Mouse (Mus musculus) olfactory bulb, adult 2 months (tissue): ENCODE results near the gene Prpf19.

Source experiments
- CTCF ChIP-seq: fragments of 200-500 bp; IDR thresholded peaks from 2 replicates; pipeline ENCODE4 v1.5.1; 2012; ENCODE audit warnings: low read depth, mild to moderate bottlenecking, low read length, moderate library complexity; ENCODE audit not compliant: insufficient read depth
- POLR2A ChIP-seq: fragments of 200-500 bp; IDR thresholded peaks from 2 replicates; pipeline ENCODE4 v1.6.1; 2012; ENCODE audit warnings: mild to moderate bottlenecking, low read depth, low read length, moderate library complexity; ENCODE audit not compliant: insufficient read depth

GRCm38 (mm10) chr19:10892201-10892600, 2.8 kb upstream of the Prpf19 start:
- TF ChIP-seq POLR2A (no peak), CTCF (no peak)
